Mouse (Mus musculus) hindbrain, embryonic 10.5 days (tissue): ENCODE results near the gene Cspg4. TPM values are rescaled to one million over a fixed set of nuclear protein-coding genes. Genes with fewer than 3 reads are reported as not detected.

Experiments
- DNase-seq: peaks from one replicate; pipeline ENCODE4 v3.0.0-alpha.2; 2017; ENCODE audit warnings: low spot score
- H3K27ac ChIP-seq: fragments of 300-500 bp; sonication (generic); 2 replicates; pipeline ENCODE4 v1.5.1; 2016; ENCODE audit warnings: mild to moderate bottlenecking, moderate library complexity
- H3K27me3 ChIP-seq: fragments of 300-500 bp; sonication (generic); 2 replicates; pipeline ENCODE4 v1.6.1; 2016; ENCODE audit warnings: mild to moderate bottlenecking; ENCODE audit not compliant: poor library complexity, insufficient read depth, severe bottlenecking
- H3K36me3 ChIP-seq: fragments of 300-500 bp; sonication (generic); 2 replicates; pipeline ENCODE4 v1.6.1; 2016; ENCODE audit warnings: mild to moderate bottlenecking, moderate library complexity
- H3K4me1 ChIP-seq: fragments of 300-500 bp; sonication (generic); replicated peaks from 2 replicates; pipeline ENCODE4 v1.6.1; 2016; ENCODE audit warnings: mild to moderate bottlenecking
- H3K4me3 ChIP-seq: fragments of 300-500 bp; sonication (generic); 2 replicates; pipeline ENCODE4 v1.5.1; 2016; ENCODE audit warnings: mild to moderate bottlenecking, moderate library complexity
- H3K9me3 ChIP-seq: fragments of 300-500 bp; sonication (generic); 2 replicates; pipeline ENCODE4 v1.6.1; 2016; ENCODE audit warnings: mild to moderate bottlenecking, moderate library complexity
- WGBS: fragments of 180-500 bp; shearing (Covaris S2); methylation state at CpG from one replicate; pipeline ENCODE4 v1.1.7; 2016; 5-methylcytosine and 5-hydroxymethylcytosine counted together
- polyA plus RNA-seq: library from polyadenylated mRNA; unstranded; fragments of >200 nt; fragmentation: Nextera tagmentation; extraction: Ambion mirVana; gene quantifications from 2 replicates; pipeline ENCODE4 v1.2.1, GENCODE M21; 2016

The Cspg4 gene
- polyA plus RNA-seq, 1 experiment from 2014 or later, result 2.0 TPM

GRCm38 (mm10) chr9:56924651-56925027 lies 59.8 kb downstream of the Cspg4 start:
- WGBS, result 41% methylated on average over 7 of the region's 7 CpGs
- peaks cover 65% of the 10 kb centered on the region for H3K36me3 ChIP-seq
- H3K4me1 ChIP-seq, result peaks cover 62% of the 10 kb centered on the region
- peak; percentile 18 for DNase-seq
- H3K9me3 ChIP-seq, result peaks cover 10% of the 10 kb centered on the region
- H3K27me3 ChIP-seq, result no peaks in the 10 kb centered on the region
- H3K4me3 ChIP-seq, result peak overlapping the region; percentile 76
- H3K27ac ChIP-seq, result peak overlapping the region; percentile 35

DNA sequence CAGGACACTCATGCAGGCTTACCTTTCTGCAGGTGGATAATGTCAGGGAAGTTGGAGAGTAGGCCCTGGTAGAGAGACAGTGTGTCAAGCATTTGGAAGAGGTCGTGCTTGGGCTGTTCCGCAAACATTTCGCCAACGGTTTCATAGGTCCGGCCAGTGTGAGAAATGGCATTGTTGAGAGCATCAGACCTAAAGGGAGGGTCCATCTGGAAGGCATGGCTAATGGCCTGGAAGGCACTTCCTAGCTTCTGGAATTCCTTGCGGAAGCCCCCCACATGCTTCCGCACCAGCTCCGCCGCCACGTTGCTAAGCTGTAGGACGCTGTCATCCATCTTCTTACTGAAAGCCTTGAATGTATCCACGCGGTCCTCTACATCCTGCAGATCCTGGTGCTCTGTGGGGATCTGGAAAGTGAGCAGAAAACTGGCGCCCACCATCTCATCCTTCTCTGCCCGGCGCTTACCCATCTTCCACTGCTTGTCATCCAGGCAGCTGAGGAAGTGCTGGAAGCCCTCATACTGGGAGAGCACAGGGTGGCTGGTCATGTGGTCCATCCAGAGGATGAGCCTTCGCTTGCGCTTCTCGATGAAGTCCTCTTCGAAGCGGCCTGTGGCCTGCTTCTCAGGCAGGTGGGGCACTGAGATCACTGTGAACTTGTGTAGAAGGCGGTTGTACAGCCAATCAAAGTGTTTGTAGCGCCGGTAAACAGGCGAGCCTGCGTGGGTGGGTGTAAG lies 60.6 kb downstream of the Cspg4 start:
- Histone ChIP-seq H3K4me1 (peaks cover 62% of the 10 kb centered on the region), H3K9me3 (peaks cover 10% of the 10 kb centered on the region), H3K27me3 (no peaks in the 10 kb centered on the region), H3K27ac (peak overlapping the region; percentile 40; the same call in 1 of the 2 replicates), H3K36me3 (peaks cover 57% of the 10 kb centered on the region), H3K4me3 (peak overlapping the region; percentile 76)
- DNase-seq, result no peak
- WGBS, result 90% methylated on average over 26 of the region's 26 CpGs

GRCm38 (mm10) chr9:56926025-56926360 lies 61.2 kb downstream of the Cspg4 start:
- 98% methylated on average over 10 of the region's 10 CpGs for WGBS
- H3K4me1 ChIP-seq, result peaks cover 62% of the 10 kb centered on the region

DNA sequence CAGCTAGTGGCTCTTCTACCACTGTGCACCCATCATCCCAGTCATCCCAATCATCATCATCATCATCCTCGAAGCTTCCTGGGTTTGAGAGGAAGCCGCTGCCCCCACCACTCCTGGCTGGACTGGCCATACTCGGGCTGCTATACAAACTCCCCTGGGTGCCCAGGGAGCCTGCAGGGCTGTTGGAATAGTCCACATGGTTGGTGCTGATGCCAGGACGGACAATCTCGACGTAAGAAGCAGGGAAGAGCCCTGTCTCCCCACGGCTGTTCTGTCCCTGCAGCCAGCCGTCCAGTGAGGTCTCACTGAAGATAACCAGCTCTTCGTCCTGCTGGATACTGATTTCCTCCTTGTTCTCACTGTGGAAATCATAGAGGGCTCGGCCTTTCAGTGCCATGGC lies 61.6 kb downstream of the Cspg4 start:
- DNase-seq, result no peak
- Histone ChIP-seq H3K9me3 (peaks cover 9% of the 10 kb centered on the region), H3K4me3 (peak overlapping the region; percentile 76), H3K4me1 (peaks cover 62% of the 10 kb centered on the region), H3K27ac (peak overlapping the region; percentile 95; the same call in 1 of the 2 replicates), H3K27me3 (no peaks in the 10 kb centered on the region), H3K36me3 (peaks cover 48% of the 10 kb centered on the region)
- WGBS, result 85% methylated on average over 10 of the region's 10 CpGs

More at GRCm38 (mm10) chr9:56926025-56926360, 61.2 kb downstream of the Cspg4 start:
- Histone ChIP-seq H3K36me3 (peaks cover 52% of the 10 kb centered on the region), H3K27me3 (no peaks in the 10 kb centered on the region), H3K4me3 (peak overlapping the region; percentile 76; the same call in 1 of the 2 replicates), H3K27ac (no peak overlapping the region), H3K9me3 (peaks cover 10% of the 10 kb centered on the region)
- no peak for DNase-seq

DNA sequence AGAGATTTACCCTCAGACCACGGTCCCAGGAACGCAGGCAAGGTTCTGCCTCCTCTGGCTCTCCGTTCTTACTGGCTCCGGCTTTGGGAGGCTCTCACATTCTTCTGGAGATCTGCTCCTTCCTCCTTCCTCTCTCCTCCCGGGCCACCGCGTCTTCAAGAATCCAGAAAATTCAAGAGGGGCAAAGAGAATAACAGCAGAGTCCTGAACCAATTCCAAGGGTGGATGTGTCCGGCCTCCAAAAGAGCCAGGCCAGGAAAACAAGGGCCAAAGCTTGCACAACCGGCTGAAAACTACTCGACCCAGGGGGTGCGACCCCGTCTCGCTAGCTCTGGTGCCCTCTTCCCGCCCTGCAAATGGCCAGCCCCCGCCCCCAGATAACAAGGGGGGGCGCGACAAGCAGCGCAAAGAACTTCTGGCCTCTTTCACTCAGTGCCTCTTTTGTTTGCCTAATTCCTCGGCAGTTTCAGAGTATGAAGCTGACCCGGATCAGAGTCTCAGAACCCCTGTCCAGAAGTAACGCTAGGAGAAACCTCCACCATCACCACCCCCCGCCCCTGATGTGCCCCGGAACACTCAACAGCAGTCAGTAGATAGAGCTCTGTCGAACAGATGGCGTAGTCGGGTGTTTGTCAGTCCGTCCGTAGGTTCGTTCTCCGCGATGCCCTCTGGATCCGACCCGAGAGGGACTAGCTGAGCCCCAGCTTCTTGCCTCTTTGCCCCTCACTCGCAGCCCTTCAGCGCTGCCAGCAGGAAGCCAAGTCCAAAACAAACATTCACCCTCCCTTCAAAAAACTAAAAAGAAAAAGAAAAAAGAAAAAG lies 62.6 kb downstream of the Cspg4 start:
- 0 out of 2 replicates have a peak, but pooled peaks cover under 1% of the 10 kb centered on the region for H3K9me3 ChIP-seq
- peaks cover 38% of the 10 kb centered on the region for H3K36me3 ChIP-seq
- H3K4me1 ChIP-seq, result peaks cover 62% of the 10 kb centered on the region
- H3K27me3 ChIP-seq, result no peaks in the 10 kb centered on the region
- peak overlapping the region; percentile 95 for H3K27ac ChIP-seq
- peak overlapping the region; percentile 76 for H3K4me3 ChIP-seq
- WGBS, result under 1% methylated on average over 35 of the region's 35 CpGs
- peak; percentile 68 for DNase-seq

GRCm38 (mm10) chr9:56928041-56928811 lies 63.4 kb downstream of the Cspg4 start, which contains the start of gene Snx33:
Gene Snx33, minus strand, starts transcription at chr9:56928371.
- Histone ChIP-seq H3K9me3 (no peaks in the 10 kb centered on the region), H3K4me1 (peaks cover 55% of the 10 kb centered on the region), H3K27me3 (no peaks in the 10 kb centered on the region), H3K36me3 (peaks cover 30% of the 10 kb centered on the region), H3K27ac (peak within 1 kb of the TSS; percentile 95), H3K4me3 (peak within 1 kb of the TSS; percentile 76)
- under 1% methylated on average over 50 of the region's 50 CpGs for WGBS
- DNase-seq, result peak; percentile 94

GRCm38 (mm10) chr9:56929496-56929895 lies 64.7 kb downstream of the Cspg4 start:
- H3K27me3 ChIP-seq, result no peaks in the 10 kb centered on the region
- H3K4me1 ChIP-seq, result peaks cover 43% of the 10 kb centered on the region
- no peak for DNase-seq
- H3K36me3 ChIP-seq, result peaks cover 20% of the 10 kb centered on the region
- H3K27ac ChIP-seq, result no peak overlapping the region
- H3K4me3 ChIP-seq, result no peak overlapping the region
- 69% methylated on average over 4 of the region's 4 CpGs for WGBS
- H3K9me3 ChIP-seq, result no peaks in the 10 kb centered on the region

DNA sequence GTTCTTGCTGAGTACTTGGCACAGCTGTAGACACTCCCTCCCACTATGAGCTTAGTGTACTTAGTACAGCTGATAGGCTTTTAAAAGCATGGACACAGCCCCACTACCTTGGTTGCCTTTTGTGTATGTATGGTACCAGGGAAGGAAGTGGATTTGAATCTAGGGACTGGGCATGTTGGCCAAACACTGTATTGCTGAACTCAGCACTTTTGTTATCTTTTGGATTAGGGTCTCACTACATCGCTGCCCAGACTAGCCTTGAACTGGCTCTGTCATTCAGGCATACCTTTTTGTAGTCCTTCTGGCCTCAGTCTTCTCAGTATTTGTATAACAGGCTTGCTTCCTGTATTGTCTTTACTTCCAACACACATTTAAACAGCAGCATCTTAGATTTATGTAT lies 65.7 kb downstream of the Cspg4 start:
- no peaks in the 10 kb centered on the region for H3K27me3 ChIP-seq
- 74% methylated on average over 1 of the region's 1 CpGs for WGBS
- H3K27ac ChIP-seq, result no peak overlapping the region
- no peak overlapping the region for H3K4me3 ChIP-seq
- no peak for DNase-seq
- H3K9me3 ChIP-seq, result no peaks in the 10 kb centered on the region
- H3K36me3 ChIP-seq, result peaks cover 9% of the 10 kb centered on the region; the same call in 1 of the 2 replicates
- H3K4me1 ChIP-seq, result peaks cover 32% of the 10 kb centered on the region

DNA sequence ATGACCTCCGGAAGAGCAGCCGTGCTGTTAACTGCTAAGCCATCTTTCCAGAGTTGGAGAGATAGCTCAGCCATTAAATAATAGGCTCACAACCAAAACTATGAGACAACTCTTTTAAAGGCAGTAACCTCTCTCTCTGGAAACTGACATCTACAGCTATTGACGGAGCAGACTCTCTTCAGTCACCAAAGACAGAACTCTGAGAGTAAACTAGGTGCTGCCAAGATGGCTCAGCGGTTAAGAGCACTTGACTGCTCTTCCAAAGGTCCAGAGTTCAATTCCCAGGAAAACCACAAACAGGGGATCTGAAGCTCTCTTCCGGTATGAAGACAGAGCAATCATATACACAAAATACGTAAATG lies 72.0 kb downstream of the Cspg4 start:
- H3K4me1 ChIP-seq, result peaks cover 16% of the 10 kb centered on the region
- 0 out of 2 replicates have a peak overlapping the region, but pooled peaks have one; percentile 35 for H3K27ac ChIP-seq
- peak overlapping the region; percentile 84 for H3K4me3 ChIP-seq
- H3K27me3 ChIP-seq, result no peaks in the 10 kb centered on the region
- WGBS, result 20% methylated on average over 6 of the region's 6 CpGs
- no peak for DNase-seq
- H3K9me3 ChIP-seq, result no peaks in the 10 kb centered on the region
- no peaks in the 10 kb centered on the region for H3K36me3 ChIP-seq

GRCm38 (mm10) chr9:56937223-56938160 lies 72.7 kb downstream of the Cspg4 start, which contains the start of gene Imp3:
Gene Imp3, plus strand, starts transcription at chr9:56937475.
- H3K4me1 ChIP-seq, result peaks cover 16% of the 10 kb centered on the region
- no peaks in the 10 kb centered on the region for H3K27me3 ChIP-seq
- peak within 1 kb of the TSS; percentile 84 for H3K4me3 ChIP-seq
- H3K9me3 ChIP-seq, result no peaks in the 10 kb centered on the region
- H3K36me3 ChIP-seq, result peaks cover 3% of the 10 kb centered on the region; the same call in 1 of the 2 replicates
- under 1% methylated on average over 73 of the region's 73 CpGs for WGBS
- DNase-seq, result peak; percentile 87
- peak within 1 kb of the TSS; percentile 89 for H3K27ac ChIP-seq

- peak overlapping the region; percentile 84 for H3K4me3 ChIP-seq
- no peaks in the 10 kb centered on the region for H3K27me3 ChIP-seq
- H3K27ac ChIP-seq, result peak overlapping the region; percentile 89
- H3K9me3 ChIP-seq, result no peaks in the 10 kb centered on the region
- peaks cover 6% of the 10 kb centered on the region; the same call in 1 of the 2 replicates for H3K36me3 ChIP-seq
- DNase-seq, result no peak
- H3K4me1 ChIP-seq, result peaks cover 16% of the 10 kb centered on the region
- 7% methylated on average over 7 of the region's 7 CpGs for WGBS
Measured at GRCm38 (mm10) chr9:56938374-56938773, 73.5 kb downstream of the Cspg4 start.
